Mouse (Mus musculus) testis, adult 2 months (tissue): ENCODE data around the gene Txndc5. TPM values are rescaled to one million over a fixed set of nuclear protein-coding genes. Genes with fewer than 3 reads are reported as not detected.
A peak's percentile ranks its signal among the peaks of the same experiment; 100 is the strongest.

Source experiments
- H3K27ac ChIP-seq: fragments of 200-500 bp; 2 replicates; pipeline ENCODE4 v1.5.1; 2012; ENCODE audit warnings: low read depth, low read length; ENCODE audit not compliant: control insufficient read depth, insufficient read depth
- H3K27me3 ChIP-seq: fragments of 200-500 bp; 2 replicates; pipeline ENCODE4 v1.6.1; 2012; ENCODE audit warnings: mild to moderate bottlenecking, low read length, moderate library complexity; ENCODE audit not compliant: control insufficient read depth, insufficient read depth
- H3K36me3 ChIP-seq: fragments of 200-500 bp; 2 replicates; pipeline ENCODE4 v1.6.1; 2012; ENCODE audit warnings: mild to moderate bottlenecking, low read length; ENCODE audit not compliant: control insufficient read depth, insufficient read depth
- H3K4me1 ChIP-seq: fragments of 200-500 bp; 2 replicates; pipeline ENCODE4 v1.6.1; 2012; ENCODE audit warnings: low read length; ENCODE audit not compliant: control insufficient read depth, insufficient read depth
- H3K4me3 ChIP-seq: fragments of 200-500 bp; 2 replicates; pipeline ENCODE4 v1.5.1; 2012; ENCODE audit warnings: low read depth, mild to moderate bottlenecking, low read length, moderate library complexity, mixed read lengths; ENCODE audit not compliant: control insufficient read depth
- CTCF ChIP-seq: fragments of 200-500 bp; IDR thresholded peaks from 2 replicates; pipeline ENCODE4 v1.5.1; 2012; ENCODE audit warnings: low read depth, mild to moderate bottlenecking, inconsistent platforms, low read length, moderate library complexity; ENCODE audit not compliant: control insufficient read depth, insufficient read depth, insufficient replicate concordance
- POLR2A ChIP-seq: fragments of 200-500 bp; IDR thresholded peaks from 2 replicates; pipeline ENCODE4 v1.6.1; 2012; ENCODE audit warnings: low read depth, mild to moderate bottlenecking, inconsistent platforms, low read length, moderate library complexity; ENCODE audit not compliant: control insufficient read depth
- polyA plus RNA-seq: library from polyadenylated mRNA; depleted of rRNA; stranded (reverse); fragments of >200 nt; gene quantifications from 2 replicates; pipeline ENCODE4 v1.2.3, GENCODE M21; 2012

Gene Txndc5
- polyA plus RNA-seq, 1 experiment: 15.8 TPM

- H3K36me3 ChIP-seq: no peaks in the 10 kb centered on the region
- no peaks in the 10 kb centered on the region for H3K27me3 ChIP-seq
- no peak overlapping the region for H3K27ac ChIP-seq
- H3K4me3 ChIP-seq: no peak overlapping the region
- TF ChIP-seq POLR2A: no peak
- no peak for TF ChIP-seq CTCF
- H3K4me1 ChIP-seq: no peaks in the 10 kb centered on the region
Measured at GRCm38 (mm10) chr13:38534731-38535130, 6.1 kb upstream of the Txndc5 start.

GRCm38 (mm10) chr13:38534016-38534415, 5.4 kb upstream of the Txndc5 start:
- Histone ChIP-seq H3K36me3 (no peaks in the 10 kb centered on the region), H3K27me3 (no peaks in the 10 kb centered on the region), H3K4me3 (no peak overlapping the region), H3K27ac (no peak overlapping the region), H3K4me1 (no peaks in the 10 kb centered on the region)
- TF ChIP-seq CTCF (no peak), POLR2A (no peak)

GRCm38 (mm10) chr13:38533461-38533860, 4.8 kb upstream of the Txndc5 start:
- TF ChIP-seq POLR2A (no peak), CTCF (no peak)
- Histone ChIP-seq H3K4me3 (no peak overlapping the region), H3K4me1 (no peaks in the 10 kb centered on the region), H3K27me3 (no peaks in the 10 kb centered on the region), H3K27ac (no peak overlapping the region), H3K36me3 (no peaks in the 10 kb centered on the region)

GRCm38 (mm10) chr13:38531498-38531897, 2.9 kb upstream of the Txndc5 start:
- no peaks in the 10 kb centered on the region for H3K36me3 ChIP-seq
- peaks cover 8% of the 10 kb centered on the region for H3K4me1 ChIP-seq
- no peak overlapping the region for H3K27ac ChIP-seq
- H3K27me3 ChIP-seq: no peaks in the 10 kb centered on the region
- TF ChIP-seq CTCF (no peak), POLR2A (no peak)
- H3K4me3 ChIP-seq: no peak overlapping the region

- no peak for TF ChIP-seq POLR2A
- no peaks in the 10 kb centered on the region for H3K36me3 ChIP-seq
- no peak overlapping the region for H3K27ac ChIP-seq
- H3K27me3 ChIP-seq: no peaks in the 10 kb centered on the region
- no peak overlapping the region for H3K4me3 ChIP-seq
- H3K4me1 ChIP-seq: peaks cover 8% of the 10 kb centered on the region
Measured at GRCm38 (mm10) chr13:38529576-38529975, 952 bp upstream of the Txndc5 start.

GRCm38 (mm10) chr13:38527797-38528650, 600 bp downstream of the Txndc5 start:
- Histone ChIP-seq H3K4me3 (peak overlapping the region; percentile 90), H3K4me1 (peaks cover 8% of the 10 kb centered on the region), H3K36me3 (no peaks in the 10 kb centered on the region), H3K27ac (peak overlapping the region; percentile 59), H3K27me3 (no peaks in the 10 kb centered on the region)
- TF ChIP-seq POLR2A (peak; percentile 41), CTCF (no peak)

GRCm38 (mm10) chr13:38527041-38527796, 1.4 kb downstream of the Txndc5 start:
- no peak for TF ChIP-seq POLR2A
- no peak for TF ChIP-seq CTCF

More at GRCm38 (mm10) chr13:38527041-38527796, 1.4 kb downstream of the Txndc5 start:
- Histone ChIP-seq H3K4me1 (peaks cover 8% of the 10 kb centered on the region), H3K27ac (no peak overlapping the region), H3K4me3 (peak overlapping the region; percentile 90), H3K36me3 (no peaks in the 10 kb centered on the region), H3K27me3 (no peaks in the 10 kb centered on the region)
